Mouse (Mus musculus): ENCODE data around the gene Mrpl12.

Gene Mrpl12

DNA sequence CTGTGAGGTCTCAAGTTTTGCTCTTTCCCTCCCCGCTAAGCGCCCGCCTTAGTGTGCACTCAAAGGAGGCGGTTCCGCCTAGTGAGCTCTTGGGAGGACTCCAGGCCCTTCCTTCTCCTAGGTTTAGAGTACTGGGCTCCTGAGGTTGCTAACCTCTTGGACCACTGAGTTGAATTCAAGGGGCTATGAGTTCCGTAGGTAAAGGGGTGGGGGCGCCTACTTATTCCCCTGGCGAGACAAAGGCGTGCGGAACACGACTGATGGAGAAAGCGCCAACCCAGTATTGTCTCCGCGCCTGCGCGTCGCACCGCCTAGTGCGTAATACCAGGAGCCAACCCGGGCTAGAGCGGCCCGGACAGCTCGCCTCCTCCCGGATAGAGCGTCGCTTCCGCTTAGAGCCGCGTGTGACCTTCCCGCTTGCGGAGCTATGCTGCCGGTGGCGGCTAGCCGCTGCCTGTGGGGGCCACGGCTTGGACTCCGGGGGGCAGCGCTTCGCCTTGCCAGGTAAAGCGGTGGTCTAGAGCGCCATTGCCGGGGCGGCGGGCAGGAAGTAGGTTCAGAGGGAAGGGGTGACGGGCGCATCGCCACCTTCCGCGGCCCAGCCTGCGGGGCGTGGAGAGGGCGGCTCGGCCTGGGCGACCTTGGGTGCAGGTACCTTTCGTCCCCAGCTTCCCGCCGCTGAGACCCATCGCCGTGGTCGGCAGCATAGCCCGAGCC is at the start of gene Mrpl12:
TSS of gene Mrpl12 (plus strand) at position 349 of the 717 bp plus-strand sequence.
- peak; percentile 92 for DNase-seq (ENCODE audit: inconsistent ontology term)

DNA sequence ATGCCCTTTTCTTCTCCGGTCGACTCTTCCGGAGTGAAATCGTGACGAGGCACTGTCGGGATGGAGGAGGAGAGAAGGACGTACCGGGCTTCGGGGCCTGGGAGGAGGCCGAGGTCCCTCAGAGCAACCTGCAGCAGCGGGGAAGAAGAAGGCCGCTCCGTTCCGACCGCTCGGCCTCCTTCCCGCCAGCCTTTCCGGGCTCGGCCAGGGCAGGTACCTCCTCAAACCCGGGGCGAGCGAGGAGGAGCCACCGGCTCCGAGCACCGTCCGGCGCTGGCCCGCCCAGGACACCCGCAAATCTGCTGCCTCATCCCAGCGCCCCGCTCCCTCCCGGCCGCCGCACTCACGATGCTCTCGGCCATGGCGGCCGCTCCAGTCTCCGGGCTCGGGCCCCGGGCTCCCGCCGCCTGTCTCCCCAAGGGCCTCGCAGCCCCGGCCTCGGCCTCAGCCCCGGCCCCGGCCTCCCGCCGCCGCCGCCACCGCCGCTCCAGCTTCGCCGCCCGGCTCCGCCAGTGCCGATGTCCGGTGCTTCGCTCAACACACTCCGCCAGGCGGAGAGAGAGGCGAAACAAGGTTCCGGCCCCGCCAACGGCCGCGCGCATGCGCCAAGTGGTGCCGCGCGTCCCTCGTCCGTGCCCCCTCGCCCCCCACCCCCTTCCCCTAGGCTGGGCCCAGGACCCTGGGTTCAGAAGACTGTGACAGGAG is 47.1 kb upstream of the Mrpl12 start, which contains the start of gene Nploc4:
TSS of gene Nploc4 (minus strand) at position 557 of the 705 bp plus-strand sequence.
- peak; percentile 85 for DNase-seq (ENCODE audit: inconsistent ontology term)

DNA sequence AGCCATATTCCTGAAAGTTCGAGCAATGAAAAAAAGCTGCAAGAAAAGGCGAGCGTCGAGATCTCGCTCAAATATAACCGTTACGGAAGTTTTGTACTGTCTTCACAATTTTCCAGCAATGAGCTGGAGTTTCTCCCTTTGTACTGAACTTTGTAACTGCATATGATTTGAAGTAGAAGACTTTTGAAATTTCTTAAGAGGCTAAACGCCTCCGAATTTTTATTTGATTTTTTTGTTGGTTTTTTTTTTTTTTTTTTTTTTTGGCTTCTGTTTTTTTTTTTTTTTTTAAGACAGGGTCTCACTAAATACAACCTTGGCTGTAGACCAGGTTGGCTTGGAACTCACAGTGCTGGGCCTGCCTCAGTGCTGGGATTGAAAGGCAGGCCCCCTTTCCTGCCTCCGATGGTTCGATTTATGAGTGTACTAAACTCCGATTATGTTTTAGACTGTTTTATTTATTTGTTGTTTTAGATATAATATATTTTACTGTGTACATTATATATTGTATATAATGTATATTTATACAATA is 46.5 kb upstream of the Mrpl12 start:
- DNase-seq (ENCODE audit: inconsistent ontology term) = no peak

DNA sequence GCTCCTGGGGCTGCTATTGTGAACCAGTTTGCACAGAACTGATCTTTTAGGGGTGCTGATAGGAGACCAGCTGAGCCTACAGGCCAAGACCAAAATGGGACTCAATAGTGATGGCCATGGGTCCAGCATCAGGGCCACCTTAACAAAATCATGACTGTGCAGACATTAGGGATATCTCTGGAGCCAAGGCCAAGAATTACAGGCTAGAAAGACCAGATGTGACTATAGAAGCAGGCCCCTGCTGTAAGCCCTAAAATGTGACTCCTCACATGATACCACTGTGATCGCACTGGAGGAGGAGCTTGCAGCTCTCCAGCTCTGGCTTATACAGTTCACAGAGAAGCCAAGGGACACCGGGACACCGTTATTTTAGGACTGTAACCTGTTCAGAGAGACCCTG is 42.1 kb upstream of the Mrpl12 start, which contains the start of gene Tspan10:
TSS of gene Tspan10 (plus strand) at position 301 of the 400 bp plus-strand sequence.
- DNase-seq (ENCODE audit: inconsistent ontology term) = no peak

DNA sequence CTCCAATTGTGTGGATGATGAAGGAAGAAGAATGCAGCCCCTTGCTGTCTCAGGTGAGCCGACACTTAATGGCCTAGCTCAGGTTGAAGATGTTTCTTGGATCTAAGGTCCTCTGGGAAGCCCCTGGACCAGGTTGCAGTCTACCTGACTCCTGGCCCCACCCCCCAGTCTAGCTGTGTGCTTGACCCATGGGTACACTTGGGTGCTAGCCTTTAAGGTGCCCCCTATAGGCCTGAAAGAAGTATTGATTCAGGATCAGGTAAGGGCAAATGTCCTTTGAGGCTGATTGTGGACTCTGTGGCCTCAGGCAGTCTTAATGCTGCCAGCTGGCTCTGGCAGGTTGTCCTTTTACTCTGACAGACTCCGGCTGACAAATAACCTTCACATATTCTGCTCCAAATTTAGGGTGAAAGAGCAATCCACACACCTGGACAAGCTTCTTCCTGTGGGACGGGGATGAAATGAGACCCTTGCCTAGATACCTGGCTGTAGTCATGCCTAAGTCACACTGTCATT is 41.6 kb upstream of the Mrpl12 start:
- DNase-seq (ENCODE audit: inconsistent ontology term) = no peak

DNA sequence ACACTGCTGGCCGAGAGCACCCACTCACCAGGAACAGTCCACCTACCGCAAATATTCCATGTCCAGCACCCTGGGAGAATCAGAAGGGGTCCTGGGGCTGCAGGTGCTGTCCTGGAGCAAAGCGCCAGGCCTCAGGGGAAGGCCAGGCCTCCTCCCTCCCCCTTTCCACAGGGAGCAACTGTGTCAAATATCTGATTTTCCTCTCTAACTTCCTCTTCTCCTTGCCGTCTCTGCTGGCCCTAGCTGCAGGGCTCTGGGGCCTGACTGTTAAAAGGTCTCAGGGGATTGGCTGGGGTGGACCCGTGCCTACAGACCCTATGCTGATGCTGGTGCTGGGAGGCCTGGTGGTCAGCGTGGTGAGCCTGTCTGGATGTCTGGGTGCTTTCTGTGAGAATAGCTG is 40.3 kb upstream of the Mrpl12 start:
- DNase-seq (ENCODE audit: inconsistent ontology term) = no peak

DNA sequence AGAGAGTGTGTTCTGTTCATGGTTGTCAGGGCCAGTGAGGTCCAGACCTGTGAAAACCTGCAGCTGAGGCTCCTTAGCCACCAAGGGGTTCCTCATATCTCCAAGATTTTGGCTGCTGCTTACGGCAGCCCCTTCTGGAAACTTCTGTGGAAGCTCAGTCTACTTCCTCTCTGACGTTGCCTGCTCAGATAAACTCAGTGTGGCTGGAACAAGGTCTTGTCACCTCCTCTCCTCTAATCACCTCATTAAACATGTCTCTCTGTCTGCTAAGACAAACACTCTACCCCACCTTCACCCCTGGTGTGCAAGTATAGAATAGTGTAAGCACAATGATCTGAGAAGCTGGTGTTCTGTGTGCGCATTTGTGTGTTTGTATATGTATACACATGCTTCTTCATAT is 38.9 kb upstream of the Mrpl12 start:
- DNase-seq (ENCODE audit: inconsistent ontology term) = no peak

DNA sequence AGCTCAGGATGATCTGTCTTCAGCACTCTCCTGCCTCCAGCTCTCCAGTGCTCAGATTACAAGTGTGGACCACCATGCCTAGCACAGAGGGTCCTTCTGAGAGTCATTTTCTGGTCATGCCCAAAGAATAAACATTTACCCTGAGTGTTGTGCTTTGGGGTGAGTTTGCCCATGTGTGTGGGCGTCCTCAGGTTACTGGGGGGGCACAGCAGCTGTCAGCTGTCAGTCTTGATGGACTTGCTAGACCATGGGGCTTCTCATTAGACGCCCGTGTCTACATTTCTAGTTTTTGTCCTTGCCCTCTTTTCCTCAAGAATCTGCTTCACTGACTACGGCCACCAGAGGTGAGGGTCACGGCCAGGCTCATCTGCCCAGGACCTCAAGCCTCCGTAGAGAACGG is 37.2 kb upstream of the Mrpl12 start:
- no peak for DNase-seq (ENCODE audit: inconsistent ontology term)

DNA sequence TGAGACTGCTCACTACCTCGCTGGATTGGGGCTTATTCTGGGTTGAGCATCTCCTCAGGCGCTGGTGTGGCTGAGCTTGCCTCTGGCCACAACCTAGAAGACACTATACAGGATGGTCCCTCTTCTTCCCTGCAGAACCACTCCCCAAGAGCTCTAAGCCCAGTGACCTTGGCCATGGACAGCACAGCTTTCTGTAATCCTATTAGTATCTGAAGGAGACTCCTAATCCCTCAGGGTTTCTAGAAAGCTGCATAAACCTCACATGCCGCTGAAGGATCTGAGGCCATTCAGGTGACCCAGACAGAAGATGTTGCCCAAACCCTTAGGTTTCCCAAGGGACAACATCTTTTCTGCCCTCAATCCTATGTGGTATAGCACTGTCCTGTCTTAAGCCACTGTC is 32.2 kb upstream of the Mrpl12 start:
- DNase-seq (ENCODE audit: inconsistent ontology term) = no peak

DNA sequence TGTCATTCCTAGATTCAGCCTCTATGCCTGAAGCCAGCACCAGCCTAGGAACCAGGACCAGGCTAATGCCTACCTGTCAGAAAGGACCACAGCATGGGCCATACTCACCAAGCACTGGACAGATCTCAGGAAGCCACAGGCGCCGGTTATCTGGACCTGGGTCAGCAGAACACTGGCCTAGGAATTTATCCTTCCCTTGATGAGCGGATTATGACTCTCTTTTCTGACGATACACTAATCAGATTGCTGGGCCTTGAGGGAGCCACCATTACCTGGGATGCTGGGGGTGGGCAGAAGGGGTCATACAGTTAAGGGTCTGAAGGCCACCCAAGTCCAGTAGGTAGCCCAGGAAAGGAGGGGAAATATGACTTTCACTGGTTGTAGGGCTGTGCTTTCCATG is 31.1 kb upstream of the Mrpl12 start, which contains the start of gene Pde6g:
TSS of gene Pde6g (minus strand) at position 195 of the 400 bp plus-strand sequence.
- no peak for DNase-seq (ENCODE audit: inconsistent ontology term)

DNA sequence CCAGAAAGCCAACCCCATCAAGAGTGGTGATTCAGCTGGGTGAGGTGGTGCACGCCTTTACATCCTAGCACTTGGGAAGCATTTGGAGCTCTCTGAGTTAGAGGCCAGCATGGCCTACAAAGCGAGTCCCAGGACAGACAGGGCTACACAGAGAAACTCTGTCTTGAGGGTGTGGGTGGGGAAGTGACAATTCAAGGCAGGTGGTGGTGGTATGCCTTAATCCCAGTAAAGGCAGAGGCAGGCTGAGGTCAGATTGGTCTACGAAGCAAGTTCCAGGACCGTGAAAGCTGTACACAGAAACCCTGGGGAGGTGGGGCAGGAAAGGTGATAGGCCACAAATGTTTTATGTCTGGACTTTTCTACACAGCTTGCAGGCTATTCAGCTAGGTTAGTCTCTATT is 29.4 kb upstream of the Mrpl12 start:
- no peak for DNase-seq (ENCODE audit: inconsistent ontology term)

DNA sequence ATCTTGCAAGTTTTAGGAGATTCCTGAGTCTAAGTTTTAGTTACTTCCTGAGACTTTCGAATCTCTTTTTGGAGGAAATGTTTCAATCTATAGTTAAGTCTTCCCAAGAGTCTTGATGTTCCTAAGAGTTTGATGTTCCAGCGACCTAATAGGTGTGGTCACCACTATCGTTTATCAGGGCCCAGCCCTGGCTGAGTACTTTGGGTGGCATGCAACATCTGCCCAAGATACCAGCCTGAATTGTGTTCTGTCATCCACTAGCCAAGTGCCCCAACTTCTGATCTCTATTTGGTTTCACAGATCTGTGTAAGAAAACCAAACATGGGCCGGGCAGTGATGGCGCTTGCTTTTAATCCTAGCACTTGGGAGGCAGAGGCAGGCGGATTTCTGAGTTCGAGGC is 29.0 kb upstream of the Mrpl12 start:
- no peak for DNase-seq (ENCODE audit: inconsistent ontology term)

DNA sequence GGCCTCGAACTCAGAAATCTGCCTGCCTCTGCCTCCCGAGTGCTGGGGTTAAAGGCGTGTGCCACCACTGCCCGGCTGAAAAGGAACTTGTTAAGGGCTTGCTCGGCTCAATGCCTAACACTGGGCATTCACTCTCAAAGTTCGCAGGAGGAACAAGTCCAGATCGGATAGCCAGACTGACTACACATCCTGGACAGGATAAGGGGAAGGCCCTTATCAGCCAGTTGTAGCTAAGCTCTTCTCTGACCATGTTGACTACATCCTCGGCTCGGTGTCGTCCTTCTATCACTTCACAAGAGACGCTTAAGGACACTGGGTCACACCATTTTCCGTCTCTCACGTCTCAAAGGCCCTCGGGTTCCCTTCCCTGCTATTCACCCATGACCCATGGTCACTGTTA is 27.0 kb upstream of the Mrpl12 start:
- no peak for DNase-seq (ENCODE audit: inconsistent ontology term)

DNA sequence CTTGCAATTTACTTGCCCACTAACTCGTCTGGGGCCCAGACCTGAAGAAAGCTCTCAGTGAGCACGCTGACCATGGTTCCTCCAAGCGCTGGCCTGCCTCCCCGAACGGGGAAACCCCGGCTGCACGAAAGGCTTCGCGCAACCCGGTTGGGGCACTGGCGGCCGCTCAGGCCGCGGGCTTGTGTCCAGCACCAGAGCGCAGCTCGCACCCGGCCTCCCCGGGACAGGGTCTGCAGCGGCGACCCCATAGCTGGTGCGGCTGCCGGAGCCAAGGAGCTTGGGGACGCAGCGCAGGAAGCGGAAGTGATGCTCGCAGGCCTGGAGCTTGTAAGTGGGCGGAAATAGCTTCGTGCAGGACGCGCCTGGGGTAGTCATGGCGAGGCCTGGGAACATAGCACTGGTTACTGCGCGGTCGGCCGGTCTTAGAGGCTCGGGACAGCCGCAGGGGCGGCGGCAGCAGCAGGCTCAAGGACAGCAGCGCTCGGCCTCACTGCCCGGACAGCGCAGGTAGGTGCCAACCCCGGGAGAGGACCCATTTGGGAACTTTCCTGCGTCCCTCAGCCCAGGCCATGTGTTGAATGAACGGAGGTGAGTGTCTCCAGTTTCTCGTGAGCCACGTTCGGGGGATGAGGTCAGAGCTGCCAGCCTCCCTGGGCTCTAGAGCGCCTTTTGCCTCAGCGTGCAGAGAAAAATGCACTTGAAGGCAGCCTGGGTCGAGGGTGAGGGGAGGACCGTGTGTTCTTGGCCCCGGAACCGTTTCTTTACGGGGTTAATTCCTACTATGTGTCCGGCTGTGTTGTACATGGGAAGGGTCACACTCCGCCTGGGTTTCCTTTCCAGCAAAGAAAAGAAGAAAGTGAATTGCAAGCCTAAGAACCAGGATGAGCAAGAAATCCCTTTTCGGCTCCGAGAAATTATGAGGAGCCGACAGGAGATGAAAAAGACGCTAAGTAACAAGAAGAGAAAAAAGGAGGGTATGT is 26.4 kb upstream of the Mrpl12 start, which contains the start of the genes Oxld1 and Ccdc137:
TSS of gene Oxld1 (minus strand) at position 297 of the 980 bp plus-strand sequence.
TSS of gene Ccdc137 (plus strand) at position 344 of the 980 bp plus-strand sequence.
- DNase-seq (ENCODE audit: inconsistent ontology term) = peak; percentile 77

DNA sequence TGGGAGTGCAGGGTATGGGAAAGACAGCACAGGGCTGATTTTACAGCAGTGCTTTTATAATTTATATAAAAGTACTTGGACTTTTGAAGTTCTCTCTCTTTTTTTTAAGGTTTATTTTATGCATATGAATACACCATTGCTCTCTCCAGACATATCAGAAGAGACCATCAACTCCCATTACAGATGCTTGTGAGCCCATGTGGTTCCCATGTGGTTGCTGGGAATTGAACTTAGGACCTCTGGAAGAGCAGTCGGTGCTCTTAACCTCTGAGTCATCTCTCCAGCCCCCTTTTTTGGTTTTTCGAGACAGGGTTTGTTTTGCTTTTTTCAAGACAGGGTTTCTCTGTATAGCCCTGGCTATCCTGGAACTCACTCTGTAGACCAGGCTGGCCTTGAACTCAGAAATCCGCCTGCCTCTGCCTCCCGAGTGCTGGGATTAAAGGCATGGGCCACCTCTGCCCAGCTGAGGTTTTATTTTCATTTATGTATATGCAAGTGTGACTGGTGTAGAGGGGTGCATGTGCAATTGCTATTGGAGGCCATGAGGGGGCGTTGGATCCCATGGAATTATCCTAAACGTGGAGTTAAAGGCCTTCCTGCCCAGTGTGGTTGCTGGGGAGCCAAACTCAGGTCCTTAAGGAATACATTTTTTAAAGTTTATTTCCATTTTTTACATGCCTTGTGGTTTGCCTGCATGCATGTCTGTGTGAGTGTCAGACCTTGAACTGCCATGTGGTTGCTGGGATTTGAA is 25.4 kb upstream of the Mrpl12 start:
- no peak for DNase-seq (ENCODE audit: inconsistent ontology term)

DNA sequence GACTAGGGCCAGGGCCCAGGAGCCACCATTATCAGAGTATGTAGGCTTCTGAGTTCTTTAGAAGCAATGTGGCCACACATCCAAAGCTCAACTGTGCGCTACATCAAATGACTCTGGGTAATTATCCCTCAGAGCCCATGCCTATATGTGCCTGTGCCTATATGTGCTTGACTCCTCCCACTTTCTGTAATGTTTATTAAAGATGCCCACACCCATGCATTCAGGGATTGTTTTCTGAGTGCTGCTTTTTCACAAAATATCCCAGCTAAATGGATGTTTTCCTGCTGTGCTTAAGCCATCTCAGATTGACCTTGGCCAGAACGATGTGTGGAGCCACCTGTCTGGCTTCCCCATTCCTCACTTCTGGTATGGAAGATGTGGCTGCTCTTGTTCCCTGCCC is 20.9 kb upstream of the Mrpl12 start:
- DNase-seq (ENCODE audit: inconsistent ontology term) = no peak

DNA sequence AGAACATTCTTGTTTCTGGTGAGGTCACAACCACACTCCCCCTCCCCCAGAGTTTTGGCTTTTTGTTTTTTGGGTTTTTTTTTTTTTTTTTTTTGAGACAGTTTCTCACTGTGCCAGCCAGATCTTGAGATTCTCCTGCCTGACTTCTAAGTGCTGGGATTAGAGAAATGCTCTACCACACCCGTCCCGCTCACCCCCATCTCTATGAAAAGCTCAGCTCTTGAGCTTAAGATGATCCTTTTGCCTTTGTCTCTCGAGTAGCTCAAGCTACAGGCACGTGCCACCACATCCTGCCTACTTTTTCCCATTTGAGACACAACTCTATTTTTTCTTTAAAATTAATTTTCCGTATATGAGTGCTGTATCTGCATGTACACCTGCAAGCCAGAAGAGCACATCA is 20.0 kb upstream of the Mrpl12 start:
- DNase-seq (ENCODE audit: inconsistent ontology term) = no peak

DNA sequence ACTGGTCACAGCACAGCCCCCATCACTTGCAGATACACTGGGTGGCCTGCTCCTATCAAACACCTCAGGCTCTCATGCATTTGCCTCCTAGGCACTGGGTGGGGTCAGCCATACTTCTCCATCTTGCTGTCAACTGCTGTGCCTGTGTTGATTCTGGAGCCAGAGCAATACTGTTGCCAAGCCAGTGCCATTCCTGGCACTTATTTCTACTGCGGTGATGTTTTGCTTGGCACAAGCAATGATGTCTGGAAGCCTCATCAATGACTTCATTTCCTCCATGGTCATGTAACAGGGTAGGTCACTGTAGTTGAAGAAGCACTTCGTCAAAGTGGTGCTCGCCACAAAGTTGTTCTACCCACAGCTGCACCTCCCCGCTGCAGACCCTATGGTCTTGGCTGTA is 18.9 kb upstream of the Mrpl12 start:
- DNase-seq (ENCODE audit: inconsistent ontology term) = no peak

DNA sequence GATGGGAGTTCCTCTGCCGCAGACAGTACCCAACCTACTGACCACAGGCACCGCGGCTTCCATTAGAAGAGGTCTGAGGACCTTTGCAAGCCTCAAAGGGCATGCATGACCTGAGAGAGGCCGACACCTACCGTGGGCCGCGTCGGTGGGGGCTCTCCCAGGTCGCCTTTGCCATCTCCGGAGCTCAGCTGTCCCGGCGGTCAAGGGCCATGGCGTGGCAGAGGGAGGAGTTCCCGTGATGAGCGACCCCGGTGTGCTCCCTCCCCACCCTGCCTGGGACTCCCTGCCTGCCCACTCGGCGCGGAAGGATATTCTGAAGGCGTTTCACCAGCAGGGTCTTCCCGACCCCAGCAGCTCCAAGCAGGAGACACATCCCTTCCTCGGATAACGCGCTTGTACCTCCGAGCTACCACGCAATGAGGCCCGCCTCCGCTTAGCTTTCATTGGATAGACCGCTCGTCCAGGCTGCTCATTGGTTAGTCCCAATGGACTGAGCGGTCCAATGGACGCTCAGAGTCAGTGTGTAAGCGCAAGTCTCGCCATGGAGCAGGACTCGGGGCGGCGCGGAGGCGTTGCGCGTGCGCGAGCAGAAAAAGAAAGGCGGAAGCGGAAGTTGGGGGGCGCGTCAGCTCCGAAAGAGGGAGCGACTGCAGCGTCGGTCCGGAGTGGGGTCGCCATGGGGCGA is 17.2 kb upstream of the Mrpl12 start, which contains the start of gene Arl16:
TSS of gene Arl16 (minus strand) at position 557 of the 685 bp plus-strand sequence.
- DNase-seq (ENCODE audit: inconsistent ontology term) = peak; percentile 99

DNA sequence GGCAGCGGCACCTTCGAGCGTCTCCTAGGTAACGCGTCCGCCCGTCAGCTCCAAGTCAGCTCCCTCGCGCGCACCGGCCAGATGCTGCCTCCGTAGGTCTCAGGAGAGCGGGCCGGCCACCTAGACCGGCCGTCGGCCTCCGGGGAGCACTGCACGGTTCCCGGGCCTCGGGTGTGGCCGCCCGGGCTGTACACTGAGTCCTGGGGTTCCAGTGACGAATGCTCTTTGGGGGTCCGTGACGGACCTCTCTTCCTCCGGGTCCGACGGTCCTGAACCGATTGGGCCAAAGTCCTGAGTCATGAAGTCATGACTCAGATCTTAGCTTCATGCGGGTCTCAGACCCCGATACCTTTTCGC is 16.7 kb upstream of the Mrpl12 start:
- DNase-seq (ENCODE audit: inconsistent ontology term) = no peak
